Mouse (Mus musculus) limb, embryonic 12.5 days (tissue): ENCODE measurements around the gene Tinagl1. TPM values are rescaled to one million over a fixed set of nuclear protein-coding genes. Genes with fewer than 3 reads are reported as not detected.

Source experiments
- ATAC-seq: fragments of 200-750 bp; cut with Nextera tagmentation; 2 replicates; pipeline ENCODE4 v1.8.0; 2017; ENCODE audit warnings: low read depth, moderate TSS enrichment; ENCODE audit not compliant: insufficient number of reproducible peaks, insufficient read depth, low FRiP score, low TSS enrichment
- H3K27ac ChIP-seq: fragments of 300-500 bp; sonication (generic); 2 replicates; pipeline ENCODE4 v1.5.1; 2016; ENCODE audit warnings: mild to moderate bottlenecking, moderate library complexity
- H3K27me3 ChIP-seq: fragments of 300-500 bp; sonication (generic); 2 replicates; pipeline ENCODE4 v1.6.1; 2016; ENCODE audit warnings: mild to moderate bottlenecking, moderate library complexity
- H3K36me3 ChIP-seq: fragments of 300-500 bp; sonication (generic); 2 replicates; pipeline ENCODE4 v1.6.1; 2016; ENCODE audit warnings: mild to moderate bottlenecking, moderate library complexity
- H3K4me1 ChIP-seq: fragments of 300-500 bp; sonication (generic); replicated peaks from 2 replicates; pipeline ENCODE4 v1.6.1; 2016
- H3K4me2 ChIP-seq: fragments of 300-500 bp; sonication (generic); 2 replicates; pipeline ENCODE4 v1.6.1; 2016; ENCODE audit warnings: mild to moderate bottlenecking, moderate library complexity
- H3K4me3 ChIP-seq: fragments of 300-500 bp; sonication (generic); replicated peaks from 2 replicates; pipeline ENCODE4 v1.5.1; 2016; ENCODE audit warnings: mild to moderate bottlenecking
- H3K9ac ChIP-seq: fragments of 300-500 bp; sonication (generic); replicated peaks from 2 replicates; pipeline ENCODE4 v1.6.1; 2016; ENCODE audit warnings: mild to moderate bottlenecking, moderate library complexity
- H3K9me3 ChIP-seq: fragments of 300-500 bp; sonication (generic); 2 replicates; pipeline ENCODE4 v1.6.1; 2016; ENCODE audit warnings: mild to moderate bottlenecking, moderate library complexity
- WGBS: fragments of 180-500 bp; shearing (Covaris S2); methylation state at CpG from one replicate; pipeline ENCODE4 v1.1.7; 2016; 5-methylcytosine and 5-hydroxymethylcytosine counted together
- polyA plus RNA-seq: library from polyadenylated mRNA; unstranded; fragments of >200 nt; fragmentation: Nextera tagmentation; extraction: Ambion mirVana; gene quantifications from 2 replicates; pipeline ENCODE4 v1.2.1, GENCODE M21; 2016

Tinagl1 gene
- 7.8 and 10.3 TPM in 2 replicates for polyA plus RNA-seq

GRCm38 (mm10) chr4:130175072-130175711 lies at the start of gene Tinagl1:
TSS of gene Tinagl1 (minus strand) at chr4:130175122.
- Histone ChIP-seq H3K27me3 (peaks cover 33% of the 10 kb centered on the region), H3K27ac (no peak within 1 kb of the TSS), H3K36me3 (no peaks in the 10 kb centered on the region), H3K4me1 (peaks cover 49% of the 10 kb centered on the region), H3K9me3 (no peaks in the 10 kb centered on the region), H3K9ac (peak within 1 kb of the TSS; percentile 45; the same call in 1 of the 2 replicates), H3K4me2 (peak within 1 kb of the TSS; percentile 57), H3K4me3 (peak within 1 kb of the TSS; percentile 30)
- ATAC-seq, result no peak
- 4% methylated on average over 14 of the region's 14 CpGs for whole genome bisulfite sequencing

- Histone ChIP-seq H3K9ac (no peak overlapping the region), H3K4me1 (no peaks in the 10 kb centered on the region), H3K4me3 (no peak overlapping the region), H3K27me3 (peaks cover 4% of the 10 kb centered on the region; the same call in 1 of the 2 replicates), H3K4me2 (no peak overlapping the region), H3K9me3 (no peaks in the 10 kb centered on the region), H3K36me3 (no peaks in the 10 kb centered on the region), H3K27ac (no peak overlapping the region)
- no peak for ATAC-seq
These were observed 49.1 kb upstream of the Tinagl1 start for GRCm38 (mm10) chr4:130224071-130224470.

- WGBS, result 62% methylated on average over 4 of the region's 4 CpGs
- Histone ChIP-seq H3K36me3 (no peaks in the 10 kb centered on the region), H3K9me3 (no peaks in the 10 kb centered on the region), H3K4me1 (no peaks in the 10 kb centered on the region), H3K27me3 (peaks cover 4% of the 10 kb centered on the region; the same call in 1 of the 2 replicates), H3K4me3 (no peak within 1 kb of the TSS), H3K9ac (no peak within 1 kb of the TSS), H3K27ac (no peak within 1 kb of the TSS), H3K4me2 (no peak within 1 kb of the TSS)
- no peak for ATAC-seq
These were observed 47.3 kb upstream of the Tinagl1 start, which contains the start of gene Gm853 for GRCm38 (mm10) chr4:130222179-130222578. TSS of gene Gm853 (minus strand) at chr4:130222401.

- no peak overlapping the region for H3K4me2 ChIP-seq
- H3K4me3 ChIP-seq, result no peak overlapping the region
- no peak overlapping the region for H3K27ac ChIP-seq
- no peak overlapping the region for H3K9ac ChIP-seq
- WGBS, result 80% methylated on average over 9 of the region's 9 CpGs
- no peak for ATAC-seq
- H3K27me3 ChIP-seq, result peaks cover 4% of the 10 kb centered on the region; the same call in 1 of the 2 replicates
- H3K36me3 ChIP-seq, result no peaks in the 10 kb centered on the region
- H3K4me1 ChIP-seq, result no peaks in the 10 kb centered on the region
- no peaks in the 10 kb centered on the region for H3K9me3 ChIP-seq
These were observed 45.3 kb upstream of the Tinagl1 start for GRCm38 (mm10) chr4:130220176-130220575.

GRCm38 (mm10) chr4:130215392-130215791 lies 40.5 kb upstream of the Tinagl1 start:
- Histone ChIP-seq H3K4me1 (peaks cover 6% of the 10 kb centered on the region), H3K4me3 (no peak overlapping the region), H3K9ac (no peak overlapping the region), H3K36me3 (no peaks in the 10 kb centered on the region), H3K9me3 (no peaks in the 10 kb centered on the region), H3K4me2 (no peak overlapping the region), H3K27ac (no peak overlapping the region), H3K27me3 (peaks cover under 1% of the 10 kb centered on the region; the same call in 1 of the 2 replicates)
- 87% methylated on average over 8 of the region's 8 CpGs for WGBS
- ATAC-seq, result no peak

- peaks cover 6% of the 10 kb centered on the region for H3K4me1 ChIP-seq
- H3K27ac ChIP-seq, result no peak overlapping the region
- no peak for ATAC-seq
- 76% methylated on average over 10 of the region's 10 CpGs for WGBS
- H3K9ac ChIP-seq, result no peak overlapping the region
- H3K4me3 ChIP-seq, result no peak overlapping the region
- H3K9me3 ChIP-seq, result no peaks in the 10 kb centered on the region
- no peaks in the 10 kb centered on the region for H3K36me3 ChIP-seq
- H3K27me3 ChIP-seq, result peaks cover 4% of the 10 kb centered on the region; the same call in 1 of the 2 replicates
- H3K4me2 ChIP-seq, result no peak overlapping the region
These were observed 38.9 kb upstream of the Tinagl1 start for GRCm38 (mm10) chr4:130213857-130214256.

- Histone ChIP-seq H3K4me1 (peaks cover 6% of the 10 kb centered on the region), H3K27ac (no peak overlapping the region), H3K4me3 (no peak overlapping the region), H3K36me3 (no peaks in the 10 kb centered on the region), H3K27me3 (peaks cover 4% of the 10 kb centered on the region; the same call in 1 of the 2 replicates), H3K9me3 (0 out of 2 replicates have a peak, but pooled peaks cover 3% of the 10 kb centered on the region), H3K4me2 (no peak overlapping the region), H3K9ac (no peak overlapping the region)
- no peak for ATAC-seq
- 63% methylated on average over 4 of the region's 4 CpGs for WGBS
These were observed 38.3 kb upstream of the Tinagl1 start for GRCm38 (mm10) chr4:130213197-130213596.

GRCm38 (mm10) chr4:130212421-130212820 lies 37.5 kb upstream of the Tinagl1 start:
- no peak overlapping the region for H3K4me3 ChIP-seq
- no peak overlapping the region for H3K27ac ChIP-seq
- H3K4me2 ChIP-seq, result no peak overlapping the region
- WGBS, result 69% methylated on average over 7 of the region's 7 CpGs
- H3K36me3 ChIP-seq, result no peaks in the 10 kb centered on the region
- peaks cover 6% of the 10 kb centered on the region for H3K4me1 ChIP-seq
- no peak for ATAC-seq
- 0 out of 2 replicates have a peak, but pooled peaks cover 11% of the 10 kb centered on the region for H3K9me3 ChIP-seq
- H3K27me3 ChIP-seq, result peaks cover 4% of the 10 kb centered on the region; the same call in 1 of the 2 replicates
- no peak overlapping the region for H3K9ac ChIP-seq

GRCm38 (mm10) chr4:130211870-130212269 lies 36.9 kb upstream of the Tinagl1 start:
- peaks cover 4% of the 10 kb centered on the region; the same call in 1 of the 2 replicates for H3K27me3 ChIP-seq
- no peak overlapping the region for H3K4me3 ChIP-seq
- ATAC-seq, result no peak
- H3K9me3 ChIP-seq, result peaks cover 16% of the 10 kb centered on the region
- no peaks in the 10 kb centered on the region for H3K36me3 ChIP-seq
- H3K27ac ChIP-seq, result no peak overlapping the region
- H3K4me2 ChIP-seq, result no peak overlapping the region
- H3K4me1 ChIP-seq, result peaks cover 6% of the 10 kb centered on the region
- no peak overlapping the region for H3K9ac ChIP-seq
- WGBS, result 84% methylated on average over 2 of the region's 2 CpGs

GRCm38 (mm10) chr4:130198694-130199670 lies 24.1 kb upstream of the Tinagl1 start:
- Histone ChIP-seq H3K4me2 (peak overlapping the region; percentile 56), H3K36me3 (no peaks in the 10 kb centered on the region), H3K4me3 (peak overlapping the region; percentile 28), H3K27me3 (peaks cover 30% of the 10 kb centered on the region), H3K9me3 (peaks cover 18% of the 10 kb centered on the region), H3K4me1 (0 out of 2 replicates have a peak, but pooled peaks cover 5% of the 10 kb centered on the region), H3K9ac (peak overlapping the region; percentile 32), H3K27ac (no peak overlapping the region)
- WGBS, result 18% methylated on average over 35 of the region's 35 CpGs
- ATAC-seq, result peak; percentile 85

- H3K27me3 ChIP-seq, result peaks cover 29% of the 10 kb centered on the region
- H3K9me3 ChIP-seq, result no peaks in the 10 kb centered on the region
- no peak overlapping the region for H3K4me3 ChIP-seq
- no peak for ATAC-seq
- H3K4me2 ChIP-seq, result no peak overlapping the region
- no peaks in the 10 kb centered on the region for H3K36me3 ChIP-seq
- 81% methylated on average over 8 of the region's 8 CpGs for WGBS
- no peak overlapping the region for H3K27ac ChIP-seq
- H3K4me1 ChIP-seq, result 0 out of 2 replicates have a peak, but pooled peaks cover 5% of the 10 kb centered on the region
- no peak overlapping the region for H3K9ac ChIP-seq
These were observed 21.6 kb upstream of the Tinagl1 start for GRCm38 (mm10) chr4:130196542-130196941.
